In the genomic region with DNA sequence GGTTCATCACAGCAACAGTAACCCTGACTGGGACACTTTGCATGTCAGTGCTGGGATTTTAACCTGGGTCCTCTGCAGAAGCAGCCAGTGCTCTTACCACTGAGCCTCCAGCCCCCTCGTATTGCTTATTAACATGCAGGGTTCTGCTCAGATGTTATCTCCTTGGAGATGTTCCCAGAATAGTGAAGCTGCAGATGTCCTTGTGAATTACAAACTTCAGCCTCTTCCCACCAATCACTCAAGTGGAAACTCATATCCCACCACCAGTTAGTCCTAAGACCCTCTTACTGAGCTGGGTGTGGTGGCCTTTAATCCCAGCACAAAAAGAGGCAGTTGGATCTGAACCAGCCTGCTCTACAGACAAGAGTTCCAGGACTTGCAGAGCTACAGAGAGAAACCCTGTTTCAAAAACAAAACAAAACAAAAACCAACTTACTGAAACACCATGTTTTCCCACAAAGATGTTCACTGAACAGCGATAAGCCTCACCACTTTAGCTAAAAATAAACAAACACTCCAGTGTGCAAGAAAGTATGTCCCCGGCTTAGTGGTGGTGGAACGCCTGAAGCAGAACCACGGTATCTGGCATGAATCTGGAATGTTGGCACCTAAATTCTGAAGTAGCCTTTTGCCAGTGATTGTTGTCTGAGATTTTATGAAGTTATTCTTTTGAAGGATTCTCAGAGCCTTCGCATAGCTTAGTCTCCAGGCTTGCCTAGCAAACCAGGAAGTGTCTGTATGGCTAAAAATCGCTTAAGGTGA, we compare ENCODE assay signal across 13 mouse cellular contexts. TPM values are rescaled to one million over a fixed set of nuclear protein-coding genes. Genes with fewer than 3 reads are reported as not detected.
A peak's percentile ranks its signal among the peaks of the same experiment; 100 is the strongest.
DNase-seq lines count a peak whose midpoint lies in the region; ATAC-seq and TF ChIP-seq lines count a peak whose summit lies in the region.
"Had no signal": no experiment of that assay in that cellular context is flagged by ENCODE, and none has a peak within 500 bp of the region (broad histone marks: within the 10 kb centered on the region; RNA-seq: fewer than 3 reads in every experiment).

No protein-coding gene starts in this region.

- H3K27ac ChIP-seq in forebrain, embryonic 16.5 days (ENCODE audit: low read length) = peak overlapping the region; percentile 11; the same call in 1 of the 2 replicates
- H3K27ac ChIP-seq in forebrain, embryonic 11.5 days (ENCODE audit: low read depth, low read length) = no peak overlapping the region
- H3K27ac ChIP-seq in left cerebral cortex, adult 2 months = peak overlapping the region; percentile 67
- no peak overlapping the region for H3K27ac ChIP-seq in MEL (ENCODE audit: control insufficient read depth, low read depth, low read length)
- peak overlapping the region; percentile 43; the same call in 1 of the 2 replicates for H3K27ac ChIP-seq in hindbrain, embryonic 14.5 days

- TF ChIP-seq POLR2A in MEL (IDR thresholded peaks at IDR 0.05; ENCODE audit: control insufficient read depth in 1 of 2, insufficient read depth in 1 of 2, low read depth in 1 of 2, low read length in 2 of 2, poor library complexity in 1 of 2) = no peak

- no peak overlapping the region for H3K4me3 ChIP-seq in forebrain, embryonic 16.5 days (replicated peaks; ENCODE audit: low read length)
- H3K4me3 ChIP-seq in forebrain, embryonic 11.5 days (ENCODE audit: low read depth, low read length) = no peak overlapping the region
- H3K4me3 ChIP-seq in left cerebral cortex, adult 2 months = no peak overlapping the region
- no peak overlapping the region for H3K4me3 ChIP-seq in MEL (ENCODE audit: control insufficient read depth in 1 of 2, insufficient read depth in 1 of 2, low read depth in 2 of 2, low read length in 2 of 2)
- no peak overlapping the region for H3K4me3 ChIP-seq in hindbrain, embryonic 14.5 days (replicated peaks; ENCODE audit: low read length)

- no peak overlapping the region for H3K4me2 ChIP-seq in forebrain, embryonic 16.5 days (ENCODE audit: low read length)
- no peak overlapping the region for H3K4me2 ChIP-seq in forebrain, embryonic 11.5 days (ENCODE audit: low read depth, low read length, severe bottlenecking)
- H3K4me2 ChIP-seq in hindbrain, embryonic 14.5 days (replicated peaks) = no peak overlapping the region

- no peaks in the 10 kb centered on the region for H3K27me3 ChIP-seq in forebrain, embryonic 16.5 days (replicated peaks; ENCODE audit: control insufficient read depth, insufficient read depth, low read length)
- H3K27me3 ChIP-seq in forebrain, embryonic 11.5 days (ENCODE audit: control insufficient read depth, insufficient read depth, low read length) = no peaks in the 10 kb centered on the region
- no peaks in the 10 kb centered on the region for H3K27me3 ChIP-seq in MEL (ENCODE audit: control insufficient read depth in 1 of 2, insufficient read depth in 2 of 2, low read length in 2 of 2)
- no peaks in the 10 kb centered on the region for H3K27me3 ChIP-seq in hindbrain, embryonic 14.5 days (ENCODE audit: control insufficient read depth, insufficient read depth, low read length)

- ATAC-seq in forebrain, embryonic 16.5 days = no peak
- ATAC-seq in forebrain, embryonic 11.5 days (replicated peaks; ENCODE audit: low FRiP score) = no peak
- ATAC-seq in hindbrain, embryonic 14.5 days (ENCODE audit: low FRiP score) = no peak

- DNase-seq in forebrain, embryonic 11.5 days (ENCODE audit: low spot score) = no peak
- DNase-seq in left cerebral cortex, adult 2 months (ENCODE audit: extremely low spot score in 1 of 2, low spot score in 2 of 2) = no peak
- DNase-seq in left cerebral cortex, postnatal 25 days (ENCODE audit: low spot score in 2 of 2) = no peak
- peak; percentile 24 for DNase-seq in MEL (ENCODE audit: low read depth, low spot score)
- no peak for DNase-seq in hindbrain, embryonic 14.5 days (ENCODE audit: low spot score)
- DNase-seq in frontal cortex, postnatal 14 days (ENCODE audit: low spot score in 2 of 2) = no peak
- no peak for DNase-seq in adrenal gland, postnatal 4 days (ENCODE audit: low spot score in 2 of 2)
- DNase-seq: cerebellum, postnatal 25 days; kidney, adult 11 months; kidney, postnatal 4 days; right cerebral cortex, postnatal 25 days; thymus, postnatal 4 days had no signal

- TF ChIP-seq CTCF in left cerebral cortex, adult 2 months (IDR thresholded peaks at IDR 0.05) = no peak
- TF ChIP-seq CTCF in MEL (IDR thresholded peaks at IDR 0.05 in 2 of 3, conservative IDR thresholded peaks at IDR 0.05 in 1 of 3; ENCODE audit: control insufficient read depth in 1 of 3, insufficient read depth in 1 of 3, low read depth in 2 of 3, low read length in 3 of 3, poor library complexity in 1 of 3, severe bottlenecking in 1 of 3) = no peak

- no peaks in the 10 kb centered on the region for H3K9me3 ChIP-seq in forebrain, embryonic 16.5 days (ENCODE audit: control insufficient read depth, low read length)
- no peaks in the 10 kb centered on the region for H3K9me3 ChIP-seq in forebrain, embryonic 11.5 days (ENCODE audit: control insufficient read depth, low read length)
- H3K9me3 ChIP-seq in MEL (replicated peaks; ENCODE audit: insufficient read depth, low read length) = no peaks in the 10 kb centered on the region
- no peaks in the 10 kb centered on the region for H3K9me3 ChIP-seq in hindbrain, embryonic 14.5 days (ENCODE audit: control insufficient read depth, low read length)

- intact Hi-C loops in left cerebral cortex, adult 2 months (cut with DNase I) = no loop called here
- intact Hi-C loops in left cerebral cortex, postnatal 25 days (cut with DNase I) = no loop called here

- TF ChIP-seq RAD21 in MEL (IDR thresholded peaks at IDR 0.05; ENCODE audit: low read depth, low read length) = no peak

- H3K36me3 ChIP-seq in forebrain, embryonic 16.5 days (ENCODE audit: control insufficient read depth, insufficient read depth) = no peaks in the 10 kb centered on the region
- no peaks in the 10 kb centered on the region for H3K36me3 ChIP-seq in forebrain, embryonic 11.5 days (ENCODE audit: control insufficient read depth, insufficient read depth, low read length)
- peaks cover 0 to 42% of the 10 kb centered on the region in 2 experiments; a peak in 2 of 4 replicates for H3K36me3 ChIP-seq in MEL (ENCODE audit: control insufficient read depth in 1 of 2, insufficient read depth in 2 of 2, low read length in 2 of 2)
- 0 out of 2 replicates have a peak, but pooled peaks cover 4% of the 10 kb centered on the region for H3K36me3 ChIP-seq in hindbrain, embryonic 14.5 days (replicated peaks; ENCODE audit: control insufficient read depth, insufficient read depth)

- no peak overlapping the region for H3K9ac ChIP-seq in forebrain, embryonic 16.5 days (replicated peaks; ENCODE audit: low read depth, low read length)
- H3K9ac ChIP-seq in forebrain, embryonic 11.5 days (ENCODE audit: low read length) = no peak overlapping the region
- no peak overlapping the region for H3K9ac ChIP-seq in MEL (ENCODE audit: control insufficient read depth, low read depth, low read length, poor library complexity, severe bottlenecking)
- H3K9ac ChIP-seq in hindbrain, embryonic 14.5 days = no peak overlapping the region

- 66% methylated on average over 7 of the region's 7 CpGs for WGBS in forebrain, embryonic 16.5 days
- 90% methylated on average over 7 of the region's 7 CpGs for WGBS in forebrain, embryonic 11.5 days
- WGBS in hindbrain, embryonic 14.5 days = 71% methylated on average over 7 of the region's 7 CpGs

- H3K4me1 ChIP-seq in forebrain, embryonic 16.5 days (replicated peaks; ENCODE audit: control insufficient read depth, insufficient read depth, low read length) = peaks cover 51% of the 10 kb centered on the region
- H3K4me1 ChIP-seq in forebrain, embryonic 11.5 days (replicated peaks; ENCODE audit: control insufficient read depth, insufficient read depth, low read length) = peaks cover 13% of the 10 kb centered on the region; the same call in 1 of the 2 replicates
- H3K4me1 ChIP-seq in MEL (ENCODE audit: control insufficient read depth in 1 of 2, insufficient read depth in 2 of 2, low read length in 2 of 2) = peaks cover 18 to 38% of the 10 kb centered on the region in 2 experiments
- peaks cover 44% of the 10 kb centered on the region for H3K4me1 ChIP-seq in hindbrain, embryonic 14.5 days (replicated peaks; ENCODE audit: control insufficient read depth, insufficient read depth, low read length)

- peaks cover 52% of the 10 kb centered on the region for H3K79me2 ChIP-seq in MEL (ENCODE audit: control insufficient read depth, insufficient read depth, low read length, poor library complexity)

- no peak for TF ChIP-seq EP300 in MEL (IDR thresholded peaks at IDR 0.05; ENCODE audit: low read depth in 1 of 2, low read length in 2 of 2)

RNA-seq across cellular contexts. Expression of gene Hacd3, which starts 5.9 kb away (rescaled TPM):
- polyA plus RNA-seq in forebrain, embryonic 16.5 days (2015; fragmentation: Nextera tagmentation; extraction: Ambion mirVana) = 202 and 214 TPM in 2 replicates
- polyA plus RNA-seq in forebrain, embryonic 11.5 days (2014; fragmentation: Nextera tagmentation; extraction: Ambion mirVana) = 111 and 120 TPM in 2 replicates
- 100 to 1,000 TPM; 148 to 158 TPM for total RNA-seq in left cerebral cortex, adult 2 months (2021)
- total RNA-seq in left cerebral cortex, postnatal 25 days (2021) = 100 to 1,000 TPM; 169 to 175 TPM
- 47.7 and 57.9 TPM in 2 replicates for total RNA-seq in MEL (2012; rRNA removed)
- 100 to 1,000 TPM in 1 of 2 experiments, 10 to 100 TPM in 1; 47.3 to 340 TPM for polyA plus RNA-seq in MEL (2012; ENCODE audit: insufficient read depth in 1 of 2, insufficient read length in 2 of 2, low read depth in 1 of 2, low replicate concordance in 2 of 2, missing spikeins in 1 of 2)
- 149 and 185 TPM in 2 replicates for polyA plus RNA-seq in hindbrain, embryonic 14.5 days (2014; fragmentation: Nextera tagmentation; extraction: Ambion mirVana)
- total RNA-seq in adrenal gland, postnatal 4 days (2021) = 100 to 1,000 TPM; 201 to 209 TPM

RNA-seq across cellular contexts. Expression of gene Dpp8, which starts 16.6 kb away (rescaled TPM):
- polyA plus RNA-seq in forebrain, embryonic 16.5 days (2015; fragmentation: Nextera tagmentation; extraction: Ambion mirVana) = 46.4 and 48.7 TPM in 2 replicates
- 43.9 and 44.8 TPM in 2 replicates for polyA plus RNA-seq in forebrain, embryonic 11.5 days (2014; fragmentation: Nextera tagmentation; extraction: Ambion mirVana)
- 100 to 1,000 TPM; 166 to 172 TPM for total RNA-seq in left cerebral cortex, adult 2 months (2021)
- 100 to 1,000 TPM; 154 to 160 TPM for total RNA-seq in left cerebral cortex, postnatal 25 days (2021)
- 42.5 and 51.8 TPM in 2 replicates for total RNA-seq in MEL (2012; rRNA removed)
- polyA plus RNA-seq in MEL (2012; ENCODE audit: insufficient read depth in 1 of 2, insufficient read length in 2 of 2, low read depth in 1 of 2, low replicate concordance in 2 of 2, missing spikeins in 1 of 2) = 10 to 100 TPM in 1 of 2 experiments, not detected in 1; 62.1 TPM
- polyA plus RNA-seq in hindbrain, embryonic 14.5 days (2014; fragmentation: Nextera tagmentation; extraction: Ambion mirVana) = 33.9 and 39.5 TPM in 2 replicates
- 10 to 100 TPM; 94.2 to 94.8 TPM for total RNA-seq in adrenal gland, postnatal 4 days (2021)

RNA-seq across cellular contexts. Expression of gene Ints14, which starts 54.9 kb away (rescaled TPM):
- 43.2 and 48.1 TPM in 2 replicates for polyA plus RNA-seq in forebrain, embryonic 16.5 days (2015; fragmentation: Nextera tagmentation; extraction: Ambion mirVana)
- polyA plus RNA-seq in forebrain, embryonic 11.5 days (2014; fragmentation: Nextera tagmentation; extraction: Ambion mirVana) = 74.1 and 77.0 TPM in 2 replicates
- 10 to 100 TPM; 19.4 to 22.2 TPM for total RNA-seq in left cerebral cortex, adult 2 months (2021)
- total RNA-seq in left cerebral cortex, postnatal 25 days (2021) = 10 to 100 TPM; 22.4 to 23.7 TPM
- total RNA-seq in MEL (2012; rRNA removed) = 35.9 and 37.9 TPM in 2 replicates
- 10 to 100 TPM in 1 of 2 experiments, not detected in 1; 54.1 TPM for polyA plus RNA-seq in MEL (2012; ENCODE audit: insufficient read depth in 1 of 2, insufficient read length in 2 of 2, low read depth in 1 of 2, low replicate concordance in 2 of 2, missing spikeins in 1 of 2)
- 37.6 and 39.1 TPM in 2 replicates for polyA plus RNA-seq in hindbrain, embryonic 14.5 days (2014; fragmentation: Nextera tagmentation; extraction: Ambion mirVana)
- total RNA-seq in adrenal gland, postnatal 4 days (2021) = 10 to 100 TPM; 36.8 to 37.0 TPM

Comparison
In these comparisons a context has a peak if more than half of its experiments do, and no peak if none do; other contexts are left out.
1. H3K27ac ChIP-seq: peak in forebrain, embryonic 16.5 days (single experiment), left cerebral cortex, adult 2 months (single experiment) and hindbrain, embryonic 14.5 days (single experiment); none in forebrain, embryonic 11.5 days (single experiment) and MEL (single experiment).